Mouse (Mus musculus): ENCODE measurements around the gene Arhgef19. TPM values are rescaled to one million over a fixed set of nuclear protein-coding genes. Genes with fewer than 3 reads are reported as not detected.

Arhgef19 gene
- polyA plus RNA-seq, 1 experiment from 2014 or later = 1.7 TPM

- Histone ChIP-seq H3K4me2 (ENCODE audit: low read length) (no peak overlapping the region), H3K27me3 (replicated peaks; ENCODE audit: control insufficient read depth, insufficient read depth, low read length) (no peaks in the 10 kb centered on the region), H3K9me3 (ENCODE audit: control insufficient read depth, low read length) (no peaks in the 10 kb centered on the region), H3K36me3 (ENCODE audit: control insufficient read depth, insufficient read depth, low read length) (no peaks in the 10 kb centered on the region), H3K4me1 (ENCODE audit: control insufficient read depth, insufficient read depth, low read depth, low read length) (peaks cover 10% of the 10 kb centered on the region), H3K27ac (ENCODE audit: low read depth, low read length) (no peak overlapping the region), H3K4me3 (ENCODE audit: low read length) (no peak overlapping the region), H3K9ac (ENCODE audit: low read depth, low read length) (no peak overlapping the region)
- ATAC-seq = no peak
- 50% methylated on average over 15 of the region's 15 CpGs for WGBS
Observed at GRCm38 (mm10) chr4:141279327-141279726, 40.0 kb downstream of the Arhgef19 start.

GRCm38 (mm10) chr4:141279783-141280182, 40.5 kb downstream of the Arhgef19 start:
- H3K36me3 ChIP-seq (ENCODE audit: control insufficient read depth, insufficient read depth, low read length) = no peaks in the 10 kb centered on the region
- H3K27ac ChIP-seq (ENCODE audit: low read depth, low read length) = no peak overlapping the region
- H3K27me3 ChIP-seq (replicated peaks; ENCODE audit: control insufficient read depth, insufficient read depth, low read length) = no peaks in the 10 kb centered on the region
- no peak overlapping the region for H3K9ac ChIP-seq (ENCODE audit: low read depth, low read length)
- H3K4me3 ChIP-seq (ENCODE audit: low read length) = no peak overlapping the region
- H3K9me3 ChIP-seq (ENCODE audit: control insufficient read depth, low read length) = no peaks in the 10 kb centered on the region
- no peak for ATAC-seq
- H3K4me1 ChIP-seq (ENCODE audit: control insufficient read depth, insufficient read depth, low read depth, low read length) = peaks cover 6% of the 10 kb centered on the region
- H3K4me2 ChIP-seq (ENCODE audit: low read length) = no peak overlapping the region
- 95% methylated on average over 6 of the region's 6 CpGs for WGBS

- no peaks in the 10 kb centered on the region for H3K9me3 ChIP-seq (ENCODE audit: control insufficient read depth, low read length)
- no peaks in the 10 kb centered on the region for H3K27me3 ChIP-seq (replicated peaks; ENCODE audit: control insufficient read depth, insufficient read depth, low read length)
- no peak for ATAC-seq
- H3K27ac ChIP-seq (ENCODE audit: low read depth, low read length) = no peak overlapping the region
- no peaks in the 10 kb centered on the region for H3K36me3 ChIP-seq (ENCODE audit: control insufficient read depth, insufficient read depth, low read length)
- H3K9ac ChIP-seq (ENCODE audit: low read depth, low read length) = no peak overlapping the region
- no peak overlapping the region for H3K4me3 ChIP-seq (ENCODE audit: low read length)
- H3K4me1 ChIP-seq (ENCODE audit: control insufficient read depth, insufficient read depth, low read depth, low read length) = peaks cover 4% of the 10 kb centered on the region; the same call in 1 of the 2 replicates
- H3K4me2 ChIP-seq (ENCODE audit: low read length) = no peak overlapping the region
- WGBS = 100% methylated on average over 1 of the region's 1 CpGs
Observed at GRCm38 (mm10) chr4:141280471-141280870, 41.2 kb downstream of the Arhgef19 start.

GRCm38 (mm10) chr4:141281153-141281552, 41.9 kb downstream of the Arhgef19 start:
- H3K27me3 ChIP-seq (replicated peaks; ENCODE audit: control insufficient read depth, insufficient read depth, low read length) = no peaks in the 10 kb centered on the region
- H3K27ac ChIP-seq (ENCODE audit: low read depth, low read length) = no peak overlapping the region
- no peak for ATAC-seq
- no peaks in the 10 kb centered on the region for H3K36me3 ChIP-seq (ENCODE audit: control insufficient read depth, insufficient read depth, low read length)
- 51% methylated on average over 6 of the region's 6 CpGs for WGBS
- H3K9me3 ChIP-seq (ENCODE audit: control insufficient read depth, low read length) = no peaks in the 10 kb centered on the region
- no peak overlapping the region for H3K9ac ChIP-seq (ENCODE audit: low read depth, low read length)
- H3K4me1 ChIP-seq (ENCODE audit: control insufficient read depth, insufficient read depth, low read depth, low read length) = peaks cover 4% of the 10 kb centered on the region; the same call in 1 of the 2 replicates
- H3K4me2 ChIP-seq (ENCODE audit: low read length) = no peak overlapping the region
- H3K4me3 ChIP-seq (ENCODE audit: low read length) = no peak overlapping the region

- no peak overlapping the region for H3K9ac ChIP-seq (ENCODE audit: low read depth, low read length)
- H3K27ac ChIP-seq (ENCODE audit: low read depth, low read length) = no peak overlapping the region
- H3K4me1 ChIP-seq (ENCODE audit: control insufficient read depth, insufficient read depth, low read depth, low read length) = peaks cover 4% of the 10 kb centered on the region; the same call in 1 of the 2 replicates
- ATAC-seq = no peak
- no peak overlapping the region for H3K4me2 ChIP-seq (ENCODE audit: low read length)
- no peaks in the 10 kb centered on the region for H3K9me3 ChIP-seq (ENCODE audit: control insufficient read depth, low read length)
- no peaks in the 10 kb centered on the region for H3K27me3 ChIP-seq (replicated peaks; ENCODE audit: control insufficient read depth, insufficient read depth, low read length)
- no peak overlapping the region for H3K4me3 ChIP-seq (ENCODE audit: low read length)
- WGBS = 88% methylated on average over 1 of the region's 1 CpGs
- H3K36me3 ChIP-seq (ENCODE audit: control insufficient read depth, insufficient read depth, low read length) = no peaks in the 10 kb centered on the region
Observed at GRCm38 (mm10) chr4:141281578-141281977, 42.3 kb downstream of the Arhgef19 start.

- 76% methylated on average over 3 of the region's 3 CpGs for WGBS
- Histone ChIP-seq H3K27me3 (replicated peaks; ENCODE audit: control insufficient read depth, insufficient read depth, low read length) (0 out of 2 replicates have a peak, but pooled peaks cover 4% of the 10 kb centered on the region), H3K36me3 (ENCODE audit: control insufficient read depth, insufficient read depth, low read length) (no peaks in the 10 kb centered on the region), H3K9me3 (ENCODE audit: control insufficient read depth, low read length) (no peaks in the 10 kb centered on the region), H3K4me3 (ENCODE audit: low read length) (no peak overlapping the region), H3K4me2 (ENCODE audit: low read length) (no peak overlapping the region), H3K27ac (ENCODE audit: low read depth, low read length) (no peak overlapping the region), H3K9ac (ENCODE audit: low read depth, low read length) (no peak overlapping the region), H3K4me1 (ENCODE audit: control insufficient read depth, insufficient read depth, low read depth, low read length) (peaks cover 4% of the 10 kb centered on the region; the same call in 1 of the 2 replicates)
- ATAC-seq = no peak
Observed at GRCm38 (mm10) chr4:141282087-141282486, 42.8 kb downstream of the Arhgef19 start.

GRCm38 (mm10) chr4:141282623-141283022, 43.3 kb downstream of the Arhgef19 start:
- Histone ChIP-seq H3K4me2 (ENCODE audit: low read length) (no peak overlapping the region), H3K4me1 (ENCODE audit: control insufficient read depth, insufficient read depth, low read depth, low read length) (peaks cover 9% of the 10 kb centered on the region; the same call in 1 of the 2 replicates)
- no peak for ATAC-seq

GRCm38 (mm10) chr4:141283176-141283878, 44.0 kb downstream of the Arhgef19 start:
- 50% methylated on average over 12 of the region's 12 CpGs for WGBS

More at GRCm38 (mm10) chr4:141282623-141283022, 43.3 kb downstream of the Arhgef19 start:
- no peak overlapping the region for H3K9ac ChIP-seq (ENCODE audit: low read depth, low read length)
- no peak overlapping the region for H3K27ac ChIP-seq (ENCODE audit: low read depth, low read length)
- H3K4me3 ChIP-seq (ENCODE audit: low read length) = no peak overlapping the region
- H3K27me3 ChIP-seq (replicated peaks; ENCODE audit: control insufficient read depth, insufficient read depth, low read length) = peaks cover 6% of the 10 kb centered on the region
- 43% methylated on average over 5 of the region's 5 CpGs for WGBS
- no peaks in the 10 kb centered on the region for H3K36me3 ChIP-seq (ENCODE audit: control insufficient read depth, insufficient read depth, low read length)
- no peaks in the 10 kb centered on the region for H3K9me3 ChIP-seq (ENCODE audit: control insufficient read depth, low read length)

GRCm38 (mm10) chr4:141283879-141284411, 44.6 kb downstream of the Arhgef19 start:
- Histone ChIP-seq H3K27me3 (replicated peaks; ENCODE audit: control insufficient read depth, insufficient read depth, low read length) (peaks cover 7% of the 10 kb centered on the region), H3K36me3 (ENCODE audit: control insufficient read depth, insufficient read depth, low read length) (no peaks in the 10 kb centered on the region), H3K9ac (ENCODE audit: low read depth, low read length) (no peak overlapping the region), H3K27ac (ENCODE audit: low read depth, low read length) (no peak overlapping the region), H3K9me3 (ENCODE audit: control insufficient read depth, low read length) (no peaks in the 10 kb centered on the region), H3K4me2 (ENCODE audit: low read length) (no peak overlapping the region), H3K4me3 (ENCODE audit: low read length) (no peak overlapping the region), H3K4me1 (ENCODE audit: control insufficient read depth, insufficient read depth, low read depth, low read length) (peaks cover 10% of the 10 kb centered on the region; the same call in 1 of the 2 replicates)
- 17% methylated on average over 8 of the region's 8 CpGs for WGBS
- ATAC-seq = no peak

More at GRCm38 (mm10) chr4:141283176-141283878, 44.0 kb downstream of the Arhgef19 start:
- no peak overlapping the region for H3K9ac ChIP-seq (ENCODE audit: low read depth, low read length)
- H3K27me3 ChIP-seq (replicated peaks; ENCODE audit: control insufficient read depth, insufficient read depth, low read length) = peaks cover 7% of the 10 kb centered on the region
- H3K27ac ChIP-seq (ENCODE audit: low read depth, low read length) = no peak overlapping the region
- no peak overlapping the region for H3K4me3 ChIP-seq (ENCODE audit: low read length)
- H3K4me1 ChIP-seq (ENCODE audit: control insufficient read depth, insufficient read depth, low read depth, low read length) = peaks cover 10% of the 10 kb centered on the region; the same call in 1 of the 2 replicates
- no peaks in the 10 kb centered on the region for H3K9me3 ChIP-seq (ENCODE audit: control insufficient read depth, low read length)
- H3K36me3 ChIP-seq (ENCODE audit: control insufficient read depth, insufficient read depth, low read length) = no peaks in the 10 kb centered on the region
- H3K4me2 ChIP-seq (ENCODE audit: low read length) = no peak overlapping the region
- no peak for ATAC-seq

All from hindbrain, embryonic 16.5 days (tissue).